Mouse (Mus musculus) forelimb bud, embryonic 11.5 days (tissue): ENCODE measurements around the gene Oxa1l.
A peak's percentile ranks its signal among the peaks of the same experiment; 100 is the strongest.
"Not testable (repeated sequence)": the region's sequence is repeated elsewhere in the genome, so short reads cannot be mapped to it uniquely, and the experiment has no call there.

ENCODE experiments used
- DNase-seq: peaks from one replicate; pipeline ENCODE4 v3.0.0-alpha.2; 2012; ENCODE audit warnings: low read depth, low spot score

The Oxa1l gene

DNA sequence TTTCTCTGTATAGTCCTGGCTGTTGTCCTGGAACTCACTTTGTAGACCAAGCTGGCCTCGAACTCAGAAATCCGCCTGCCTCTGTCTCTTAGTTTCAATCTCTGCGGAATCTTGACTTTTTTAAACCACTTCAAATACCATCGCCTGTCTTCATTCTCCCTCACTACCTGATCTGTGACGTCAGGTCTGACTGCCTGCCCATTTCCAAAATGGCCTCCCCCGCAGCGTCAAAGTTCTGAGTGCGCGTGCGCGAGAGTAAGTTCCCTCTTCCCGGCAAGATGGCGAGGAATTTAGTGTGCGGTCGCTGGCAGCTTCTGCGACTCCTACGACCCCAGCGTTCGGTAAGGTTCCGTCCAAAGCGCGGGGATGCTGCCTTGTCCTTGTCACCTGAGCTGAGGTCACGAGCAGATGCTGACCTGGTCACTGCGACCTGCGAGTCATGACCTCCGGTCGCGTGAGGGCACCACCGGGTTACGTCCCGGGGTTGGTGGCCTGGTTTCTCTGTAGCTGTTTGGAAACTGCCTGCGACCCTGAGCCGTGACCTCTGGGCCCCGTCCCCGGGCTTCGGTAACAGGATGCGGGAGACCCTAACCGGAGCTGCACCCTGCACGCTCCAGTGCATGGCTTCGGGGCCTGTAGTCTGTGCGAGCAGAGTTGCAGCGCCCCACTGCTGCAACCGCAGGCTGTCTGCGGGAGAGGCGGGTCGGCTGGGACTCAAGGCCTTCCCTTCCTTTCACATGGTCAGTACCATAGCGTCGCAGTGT lies at the start of gene Oxa1l:
Oxa1l (plus strand) TSS at position 258 of the 764 bp plus-strand sequence.
- DNase-seq = peak; percentile 96

DNA sequence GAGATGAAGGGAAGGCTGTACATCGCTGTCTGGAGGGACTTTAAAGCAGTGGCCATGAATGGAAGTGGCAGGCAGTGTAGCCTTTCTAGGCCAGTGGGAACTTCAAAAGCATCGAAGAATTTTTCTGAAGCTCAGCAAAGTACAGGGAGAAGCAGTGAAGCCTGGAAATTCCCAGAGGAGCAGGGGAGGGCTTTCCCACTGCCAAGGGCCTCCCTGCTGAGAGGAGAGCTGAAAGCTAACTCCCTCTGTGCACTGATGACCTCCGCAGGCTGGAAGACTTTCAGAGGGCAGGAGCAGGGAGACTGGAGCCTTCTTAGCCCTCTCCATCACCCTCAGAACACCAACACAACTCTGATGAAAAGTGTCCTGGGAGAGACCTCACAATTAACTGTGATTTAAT lies 48.9 kb upstream of the Oxa1l start:
- no peak for DNase-seq

DNA sequence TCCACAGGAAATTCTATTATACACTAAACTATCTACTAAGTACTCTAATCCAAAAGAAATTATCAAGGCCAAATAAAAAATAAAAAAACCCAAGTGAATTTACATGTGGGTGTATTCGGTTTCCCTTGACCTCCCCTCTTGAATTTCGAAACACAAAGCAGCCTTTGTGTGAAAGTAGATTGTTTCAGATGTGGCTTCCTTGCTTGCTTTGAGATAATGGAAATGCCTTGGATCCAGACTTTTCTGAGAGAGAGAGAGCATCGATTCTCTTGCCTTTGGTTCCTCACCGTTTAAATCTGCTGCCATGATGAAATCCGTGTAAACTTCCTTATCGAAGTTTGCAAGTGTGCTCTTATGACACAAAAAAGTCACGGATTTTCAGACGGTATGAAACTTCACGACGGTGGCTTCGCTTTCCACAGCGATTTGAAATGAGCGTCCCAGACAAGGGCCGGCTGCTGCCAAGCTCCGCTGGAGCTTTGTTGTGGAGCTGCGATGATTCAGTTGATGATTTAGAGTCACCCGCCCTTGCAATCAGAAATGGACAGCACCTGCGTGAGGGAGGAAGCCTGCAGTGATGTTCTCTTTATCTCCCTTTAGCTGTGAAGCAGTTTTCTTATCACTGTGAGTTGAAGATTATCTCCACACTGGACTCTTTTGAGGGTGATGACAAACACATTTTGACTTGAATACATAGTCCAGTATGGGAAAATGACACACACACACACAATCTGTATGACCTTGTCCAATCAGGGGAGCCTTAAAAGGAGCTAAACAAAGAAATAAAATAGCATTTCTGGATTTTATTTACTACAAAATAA lies 38.9 kb upstream of the Oxa1l start:
- DNase-seq = no peak

DNA sequence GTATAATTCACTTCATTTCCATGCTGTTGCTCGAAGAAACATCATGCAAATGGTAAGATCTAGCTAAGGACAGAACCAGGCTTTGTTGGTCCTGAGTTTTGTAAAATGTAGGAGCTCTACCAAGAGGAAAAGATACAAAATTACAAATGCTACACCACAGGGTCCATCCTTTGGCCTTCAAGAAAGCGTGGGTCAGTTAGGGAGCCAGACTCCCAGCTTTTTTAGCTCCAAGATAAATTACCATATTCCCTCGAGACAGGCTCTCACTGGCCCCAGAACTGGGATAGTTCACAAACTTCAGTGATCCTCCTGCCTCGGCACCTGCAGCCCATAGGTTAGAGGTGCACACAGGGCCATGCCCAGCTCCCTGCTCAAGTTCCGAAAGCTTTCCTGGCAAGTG lies 36.1 kb upstream of the Oxa1l start:
- no peak for DNase-seq

DNA sequence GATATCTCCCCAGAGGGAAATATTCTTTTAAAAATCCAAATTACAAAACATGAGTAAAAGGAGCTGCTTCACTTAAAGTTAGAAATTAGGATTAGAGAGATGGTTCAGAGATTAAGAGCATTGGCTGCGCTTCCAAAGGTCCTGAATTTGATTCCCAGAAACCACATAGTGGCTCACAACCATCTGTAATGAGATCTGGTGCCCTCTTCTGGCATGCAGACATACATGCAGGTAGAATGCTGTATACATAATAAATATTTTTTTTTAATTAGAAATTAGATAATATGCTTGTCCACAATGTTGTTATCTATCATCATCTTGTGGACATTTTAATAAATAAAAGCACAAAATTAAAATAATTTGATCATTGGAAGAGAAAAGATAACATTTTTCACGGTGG lies 32.1 kb upstream of the Oxa1l start:
- no peak for DNase-seq

DNA sequence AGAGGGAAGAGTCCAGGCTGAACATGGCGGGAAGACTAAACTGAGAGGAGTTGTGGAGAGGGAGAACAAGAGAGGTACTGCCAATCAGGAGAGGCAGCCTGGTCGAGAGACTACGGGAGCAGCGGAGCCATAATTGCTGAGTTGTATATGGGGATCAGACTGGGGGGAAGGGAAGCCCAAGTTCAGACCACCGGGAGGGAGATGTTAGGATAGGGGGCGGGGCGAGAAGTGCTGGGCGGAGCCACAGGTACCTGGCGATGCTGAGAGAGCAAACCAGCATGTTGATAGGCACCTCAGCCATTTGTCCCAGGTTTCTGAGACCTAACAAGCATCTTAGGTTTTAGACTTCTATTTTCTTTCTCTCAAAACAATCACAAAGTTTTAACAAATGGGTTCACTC lies 31.4 kb upstream of the Oxa1l start:
- DNase-seq = no peak

DNA sequence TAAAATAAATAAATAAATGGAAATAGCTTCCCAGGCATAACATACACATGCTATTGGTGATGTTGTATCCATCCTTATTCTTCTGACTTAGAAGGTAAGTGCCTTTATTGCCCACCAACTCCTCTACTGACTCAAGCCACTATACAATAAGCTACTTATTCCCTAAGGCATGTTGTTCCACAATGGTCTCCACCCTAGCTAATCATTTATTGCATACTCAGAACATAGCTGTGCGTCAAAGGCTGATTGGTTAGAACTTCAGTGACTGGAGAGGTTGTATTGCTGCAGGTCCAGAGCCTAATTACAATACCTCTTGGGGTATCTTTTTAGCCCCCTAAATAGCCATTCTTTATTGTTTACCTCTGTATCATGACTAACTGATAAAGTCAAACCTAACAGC lies 29.5 kb upstream of the Oxa1l start:
- DNase-seq = no peak

DNA sequence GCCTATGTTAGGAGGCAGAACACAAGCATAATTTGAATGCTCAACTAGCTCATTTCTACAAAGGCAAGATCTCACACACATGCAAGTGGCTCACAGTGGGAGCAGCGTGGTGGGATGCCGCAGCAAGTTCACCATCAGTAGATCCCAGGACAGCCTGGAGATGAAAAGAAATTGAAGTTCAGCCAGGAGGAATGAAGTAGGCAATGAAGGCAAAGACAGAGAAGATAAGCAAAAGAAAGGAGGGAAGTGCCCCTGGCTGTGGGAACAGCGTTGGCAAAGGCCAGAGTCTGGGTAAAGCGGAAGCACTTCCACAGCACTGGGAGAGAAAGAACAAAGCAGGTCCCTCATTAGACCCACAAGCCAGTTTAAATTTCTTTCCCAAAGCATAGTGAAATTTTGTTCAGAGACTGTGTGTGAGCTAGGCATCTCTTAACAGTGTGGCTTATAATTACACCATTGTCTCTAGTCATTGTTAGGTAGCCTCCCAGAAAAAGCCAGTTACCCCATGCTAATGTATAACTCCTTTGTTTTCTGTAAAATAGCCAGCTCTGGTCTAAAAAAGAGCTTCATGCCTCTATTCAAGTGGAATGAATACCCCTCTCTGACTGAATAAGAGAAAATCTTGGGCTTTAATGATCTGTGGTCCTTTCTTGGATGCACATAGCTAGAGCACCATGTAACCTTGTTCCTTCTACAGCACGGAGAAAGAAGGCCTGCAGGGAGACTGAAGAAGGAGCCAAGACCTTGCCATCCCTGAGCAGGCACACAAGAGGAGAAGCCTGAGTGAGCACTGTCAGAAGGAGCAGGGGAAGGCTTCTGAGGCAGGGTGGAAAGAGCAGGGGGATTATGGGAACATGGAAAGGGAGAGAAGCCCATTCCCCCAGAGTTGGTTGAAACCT lies 28.2 kb upstream of the Oxa1l start:
- no peak for DNase-seq

DNA sequence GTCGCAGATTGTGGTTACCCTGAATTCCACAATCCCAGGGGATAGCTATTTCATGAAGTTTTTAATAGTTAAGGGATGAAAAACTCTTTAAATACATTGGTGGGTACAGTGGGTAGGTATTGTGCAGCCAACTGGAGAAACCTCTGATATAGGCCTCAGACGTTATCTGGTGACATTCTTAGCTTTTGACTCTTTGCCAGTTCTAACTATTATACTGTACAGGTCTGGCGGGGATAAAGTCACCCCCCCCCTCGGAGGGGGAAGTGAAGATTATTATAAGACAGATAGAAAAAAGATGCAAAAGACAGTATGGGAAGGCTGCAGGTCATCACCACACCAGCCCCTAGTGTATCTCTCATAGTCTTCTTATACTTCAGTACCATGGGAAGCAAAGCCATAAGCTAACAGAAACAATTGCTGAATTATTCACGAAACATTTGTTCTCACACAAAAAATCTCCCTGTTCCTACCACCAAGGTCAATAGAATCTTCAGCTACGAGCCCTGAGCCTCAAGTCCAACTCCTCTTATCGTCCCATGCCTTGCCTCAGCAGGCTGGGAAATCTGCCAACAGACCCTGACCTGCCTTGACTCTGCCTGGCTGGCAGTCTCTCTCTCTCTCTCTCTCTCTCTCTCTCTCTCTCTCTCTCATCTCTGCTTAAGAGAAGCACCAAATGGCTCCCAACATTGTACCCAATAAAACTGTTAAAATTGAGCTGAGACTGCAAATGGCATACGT lies 27.0 kb upstream of the Oxa1l start:
- no peak for DNase-seq

DNA sequence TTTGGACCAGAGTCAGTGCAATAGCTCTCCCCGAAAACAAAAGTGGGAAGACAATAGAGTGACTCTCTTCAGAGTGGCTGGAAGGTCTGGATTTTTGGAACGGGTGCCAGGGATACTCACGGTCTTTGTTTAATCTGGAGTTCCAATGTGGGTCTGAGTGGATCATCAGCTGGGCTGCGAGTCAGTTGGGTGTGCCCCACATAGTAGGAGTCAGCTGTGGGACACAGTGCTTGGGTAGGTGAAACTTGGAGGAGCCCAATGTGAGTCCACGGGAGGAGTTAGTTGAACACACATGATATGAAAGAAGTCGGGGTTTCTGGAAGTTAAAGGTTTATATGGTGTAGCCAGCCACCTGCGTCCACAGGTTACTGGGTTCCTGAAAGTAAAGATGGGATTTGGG lies 19.8 kb upstream of the Oxa1l start:
- DNase-seq = no peak

DNA sequence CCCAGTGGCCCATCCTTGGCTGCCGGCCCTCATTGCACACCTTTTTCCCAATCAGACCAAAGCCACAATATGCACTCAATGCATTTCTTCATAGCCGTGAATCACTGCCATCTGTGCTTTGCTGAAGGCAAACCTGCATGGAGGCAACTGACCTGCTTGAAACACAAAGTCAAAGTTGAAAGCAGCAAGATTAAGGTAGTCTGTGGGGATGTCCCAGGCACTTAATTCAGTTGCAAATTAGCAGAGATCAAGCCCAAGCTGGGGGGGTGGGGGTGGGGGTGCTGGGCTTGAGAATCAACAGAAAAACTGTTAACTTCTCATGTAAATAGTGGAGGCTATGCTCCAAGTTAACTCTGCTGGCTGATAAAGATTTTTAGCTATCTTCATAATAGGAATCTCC lies 18.8 kb upstream of the Oxa1l start:
- DNase-seq = not testable (repeated sequence)

DNA sequence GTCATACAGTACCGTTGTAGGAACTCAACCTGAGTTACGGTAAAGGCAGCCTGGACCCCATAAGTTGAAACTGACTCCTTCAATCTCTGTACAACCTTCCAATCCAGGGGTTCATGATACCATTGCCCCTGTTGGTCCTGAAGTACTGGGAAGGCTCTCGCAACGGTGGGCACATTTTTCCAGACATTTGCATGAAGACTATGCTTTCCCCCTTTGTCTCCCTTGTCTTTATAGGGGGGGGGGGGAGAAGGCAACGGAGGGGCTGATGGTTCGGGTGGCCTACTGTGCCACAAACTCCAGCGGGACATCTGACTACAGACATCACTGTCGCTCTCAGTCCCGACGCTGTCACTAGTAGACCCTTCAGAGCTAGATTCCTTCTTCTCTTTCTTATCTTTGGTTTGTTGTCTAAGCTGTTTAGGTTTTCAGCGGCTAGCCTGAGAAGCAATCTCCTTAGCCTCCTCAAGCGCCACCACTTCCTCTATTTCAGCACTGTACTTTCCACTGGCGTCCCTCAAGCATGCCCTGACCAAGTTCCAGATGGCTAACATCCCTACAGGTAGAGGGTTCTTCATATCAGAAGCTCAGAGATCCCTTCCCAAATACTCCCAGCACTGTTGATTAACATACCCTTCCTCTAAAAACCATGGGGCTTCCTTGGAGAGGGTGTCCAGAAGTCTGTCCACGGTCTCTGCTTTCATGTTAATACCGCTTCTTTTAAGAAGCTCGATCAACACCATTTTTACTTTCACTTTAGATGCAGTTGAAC lies 9.7 kb upstream of the Oxa1l start:
- not testable (repeated sequence) for DNase-seq

DNA sequence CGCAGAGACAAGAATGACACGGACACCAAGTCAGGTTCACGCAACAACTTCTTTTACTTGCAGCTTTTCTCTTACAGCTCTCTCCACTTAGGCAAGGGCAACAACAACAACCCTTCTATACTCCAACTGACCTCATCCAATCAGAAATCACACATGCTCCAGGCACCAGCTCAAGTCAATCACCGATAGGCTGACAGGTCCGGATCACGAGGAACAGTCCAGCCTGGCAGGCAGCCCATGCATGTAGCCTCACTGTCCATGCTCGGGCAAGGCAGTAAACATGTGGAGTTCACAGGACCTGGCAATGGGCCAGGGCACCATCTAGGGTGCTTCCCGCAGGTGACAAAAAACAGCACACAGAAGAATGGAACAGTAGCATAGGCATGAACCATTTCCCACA lies 8.3 kb upstream of the Oxa1l start:
- DNase-seq = no peak

DNA sequence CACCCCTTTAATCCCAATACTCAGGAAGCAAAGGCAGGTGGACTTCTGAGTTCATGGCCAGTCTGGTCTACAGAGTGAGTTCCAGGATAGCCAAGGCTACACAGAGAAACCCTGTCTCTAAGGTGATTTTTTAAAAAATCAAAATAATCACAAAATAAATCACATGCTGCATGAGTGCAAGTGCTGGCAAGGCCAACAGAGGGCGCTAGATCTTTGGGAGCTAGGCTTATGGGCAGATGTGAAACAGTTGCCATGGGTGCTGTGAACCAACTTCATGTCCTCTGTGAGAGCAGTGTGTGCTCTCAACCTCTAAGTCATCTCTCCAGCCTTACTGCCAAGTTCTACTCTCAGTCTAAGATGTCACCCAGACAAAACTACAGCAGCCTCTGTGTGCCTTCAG lies 6.2 kb upstream of the Oxa1l start:
- no peak for DNase-seq

DNA sequence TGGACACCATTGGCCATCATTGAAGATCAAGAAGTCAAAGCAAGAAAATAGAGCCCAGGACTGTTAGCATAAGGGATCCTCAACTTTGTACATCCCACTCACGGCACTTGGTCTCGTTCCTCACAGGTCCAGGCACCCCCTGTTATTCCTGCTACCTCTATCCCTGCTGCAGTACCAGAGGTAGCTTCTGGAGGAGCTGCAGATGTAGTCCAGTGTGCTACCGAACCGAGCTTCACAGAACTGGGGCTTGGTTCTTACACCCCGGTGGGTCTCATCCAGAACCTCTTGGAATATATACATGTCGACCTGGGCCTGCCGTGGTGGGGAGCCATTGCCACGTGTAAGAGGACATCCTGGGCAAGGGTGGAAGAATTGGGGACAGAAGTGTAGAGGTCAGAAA lies 2.5 kb downstream of the Oxa1l start:
- DNase-seq = no peak

DNA sequence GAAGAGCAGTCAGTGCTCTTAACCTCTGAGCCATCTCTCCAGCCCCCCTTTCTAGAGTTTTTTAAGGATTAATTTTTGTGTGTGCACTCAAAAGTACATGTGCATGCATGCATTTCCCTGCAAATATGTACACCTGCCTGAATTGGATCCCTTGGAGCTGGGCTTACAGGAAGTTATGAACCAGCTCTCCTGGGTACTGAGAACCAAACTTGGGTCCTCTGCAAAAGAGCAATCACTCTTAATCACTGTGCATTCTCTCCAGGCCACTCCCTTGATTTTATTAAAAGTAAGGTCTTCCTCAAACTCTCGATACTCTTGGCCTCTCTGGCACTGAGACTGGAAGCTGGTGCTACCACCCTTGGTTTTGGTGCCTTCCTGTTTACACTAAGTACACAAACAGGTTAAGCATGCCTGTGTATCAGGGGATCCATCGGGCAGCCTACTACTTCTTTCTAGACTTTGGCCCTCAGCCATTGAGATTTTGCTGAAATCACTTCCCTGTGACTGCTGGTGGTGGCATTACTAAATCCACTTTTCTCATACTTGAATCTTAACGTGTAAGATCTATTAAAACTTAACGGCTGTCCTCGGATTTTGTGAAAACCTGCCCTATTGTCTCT lies 4.5 kb downstream of the Oxa1l start:
- no peak for DNase-seq

DNA sequence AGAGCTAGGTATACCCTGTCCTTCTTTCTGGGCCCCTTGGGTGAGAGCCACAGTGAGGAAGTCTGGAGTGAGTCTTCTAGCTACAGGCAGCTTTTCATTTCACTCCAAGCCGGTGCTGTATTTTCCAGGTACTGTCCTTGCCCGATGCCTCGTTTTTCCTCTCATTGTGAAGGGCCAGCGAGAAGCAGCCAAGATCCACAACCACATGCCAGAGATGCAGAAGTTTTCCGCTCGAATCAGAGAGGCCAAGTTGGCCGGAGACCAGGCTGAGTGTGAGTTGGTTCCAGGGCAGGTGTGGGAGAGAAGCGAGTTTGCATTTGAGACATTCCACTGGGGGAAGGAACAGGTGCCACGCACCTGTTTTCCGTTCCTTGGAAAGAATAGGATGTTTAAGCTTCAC lies 5.9 kb downstream of the Oxa1l start:
- no peak for DNase-seq

DNA sequence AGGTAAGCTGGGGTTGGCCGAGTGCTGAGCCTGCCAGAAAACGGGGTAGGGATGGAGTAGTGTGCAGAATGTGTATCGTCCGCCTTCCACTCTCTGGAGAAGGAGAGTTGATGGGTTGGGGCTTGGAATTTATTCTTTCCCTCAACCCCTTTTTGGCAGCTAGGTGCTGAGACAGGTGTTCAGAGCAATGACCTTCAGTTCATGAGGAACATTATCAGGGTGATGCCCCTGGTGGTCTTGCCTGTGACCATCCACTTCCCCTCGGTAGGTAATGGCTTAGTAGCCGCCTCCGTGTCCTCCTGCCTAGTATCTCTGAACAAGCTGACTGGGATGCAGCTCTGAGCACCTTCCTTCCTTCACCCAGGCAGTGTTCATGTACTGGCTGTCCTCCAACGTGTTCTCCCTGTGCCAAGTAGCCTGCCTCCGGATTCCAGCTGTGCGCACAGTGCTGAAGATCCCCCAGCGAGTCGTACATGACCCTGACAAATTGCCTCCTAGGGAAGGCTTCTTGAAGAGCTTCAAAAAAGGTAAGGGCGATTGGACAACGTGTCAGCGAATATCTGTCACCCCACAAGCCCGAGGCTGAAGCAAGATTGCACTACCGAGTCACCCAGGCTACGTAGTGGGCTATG lies 6.9 kb downstream of the Oxa1l start:
- no peak for DNase-seq

DNA sequence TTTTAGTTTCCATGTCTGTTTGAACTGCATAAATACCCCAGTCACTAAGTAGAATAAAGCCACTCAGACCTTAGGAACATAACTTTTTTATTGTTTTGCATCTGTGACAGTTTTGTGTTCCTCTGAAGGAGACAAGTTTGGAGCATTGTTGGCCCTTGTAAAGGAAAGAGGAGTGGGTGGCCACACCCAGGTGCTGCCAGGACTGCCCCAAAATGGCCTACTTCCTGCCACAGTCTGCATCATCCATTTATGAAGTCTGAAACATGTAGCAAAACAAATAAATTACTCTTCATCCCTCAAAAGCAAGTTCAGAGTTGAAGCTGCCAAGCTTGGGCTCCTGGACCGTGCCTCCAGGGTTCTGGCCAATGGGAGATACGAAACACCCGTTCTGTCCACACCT lies 8.7 kb downstream of the Oxa1l start:
- no peak for DNase-seq

DNA sequence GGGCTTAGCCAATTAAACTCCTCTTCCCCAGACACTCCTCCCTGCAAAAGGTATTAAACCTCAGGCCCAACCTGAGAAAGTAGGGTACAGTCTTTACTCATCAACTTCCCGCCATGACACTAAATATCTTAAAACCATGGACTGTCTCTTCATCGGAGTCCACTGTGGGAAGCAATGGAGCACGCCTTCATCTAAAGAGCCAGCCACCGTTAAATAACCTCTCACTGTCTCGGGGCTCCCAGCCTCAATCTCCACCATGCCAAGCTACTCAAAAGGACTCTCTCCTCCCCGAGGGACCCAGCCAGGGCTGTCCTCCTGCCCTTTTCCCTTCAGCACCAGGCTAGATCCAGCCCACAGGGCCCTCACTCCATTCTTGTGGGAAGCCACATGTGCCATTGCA lies 10.0 kb downstream of the Oxa1l start:
- DNase-seq = no peak
